Mouse (Mus musculus) heart, adult 2 months (tissue): ENCODE data around the gene Prl3a1. TPM values are rescaled to one million over a fixed set of nuclear protein-coding genes. Genes with fewer than 3 reads are reported as not detected.

Experiments
- DNase-seq, 2 experiments: peaks; one replicate each; pipeline ENCODE4 v3.0.0; 2021
- H3K27ac ChIP-seq: fragments of 200-600 bp; 2 replicates; pipeline ENCODE4 v1.8.1; 2022
- H3K27me3 ChIP-seq: fragments of 200-500 bp; 2 replicates; pipeline ENCODE4 v1.6.1; 2012; ENCODE audit warnings: mild to moderate bottlenecking, low read length, inconsistent platforms, mixed read lengths; ENCODE audit not compliant: control insufficient read depth, insufficient read depth
- H3K36me3 ChIP-seq: fragments of 200-500 bp; 2 replicates; pipeline ENCODE4 v1.6.1; 2012; ENCODE audit warnings: low read length, inconsistent platforms; ENCODE audit not compliant: control insufficient read depth, insufficient read depth
- H3K4me1 ChIP-seq: fragments of 200-500 bp; 2 replicates; pipeline ENCODE4 v1.6.1; 2011; ENCODE audit warnings: low read length; ENCODE audit not compliant: control insufficient read depth, insufficient read depth
- H3K4me3 ChIP-seq: fragments of 200-600 bp; 2 replicates; pipeline ENCODE4 v1.8.1; 2022
- H3K79me2 ChIP-seq: fragments of 200-500 bp; replicated peaks from 2 replicates; pipeline ENCODE4 v1.6.1; 2012; ENCODE audit warnings: mild to moderate bottlenecking, inconsistent platforms, low read length, moderate library complexity, mixed read lengths; ENCODE audit not compliant: control insufficient read depth, insufficient read depth
- H3K9ac ChIP-seq: fragments of 200-500 bp; 2 replicates; pipeline ENCODE4 v1.6.1; 2012; ENCODE audit warnings: low read depth, mild to moderate bottlenecking, control low read depth, inconsistent platforms, low read length, mixed read lengths
- CTCF ChIP-seq: fragments of 200-600 bp; IDR thresholded peaks from 2 replicates; pipeline ENCODE4 v1.8.1; 2022; ENCODE audit warnings: antibody characterized with exemption, mild to moderate bottlenecking, moderate library complexity
- EP300 ChIP-seq: fragments of 200-500 bp; IDR thresholded peaks from 2 replicates; pipeline ENCODE4 v1.6.1; 2011; ENCODE audit warnings: low read depth, low read length, control low read depth; ENCODE audit not compliant: insufficient read depth
- POLR2A ChIP-seq: fragments of 200-500 bp; IDR thresholded peaks from 2 replicates; pipeline ENCODE4 v1.6.1; 2011; ENCODE audit warnings: mild to moderate bottlenecking, low read depth, low read length, control low read depth; ENCODE audit not compliant: insufficient read depth
- WGBS: fragments of 180-500 bp; shearing (Covaris S2); methylation state at CpG from one replicate; pipeline ENCODE4 v1.1.7; 2018; 5-methylcytosine and 5-hydroxymethylcytosine counted together
- intact Hi-C: fragments of 180-260 bp; cut with DNase I; formaldehyde crosslinking; loops from one replicate; pipeline ENCODE4 v1.15.1; 2025
- long read RNA-seq: library from polyadenylated mRNA; stranded (forward); transcript quantifications from one replicate; pipeline ENCODE4 v2.0.0, GENCODE M21; 2021
- polyA plus RNA-seq: library from polyadenylated mRNA; depleted of rRNA; stranded (reverse); fragments of >200 nt; gene quantifications from 2 replicates; pipeline ENCODE4 v1.2.3, GENCODE M21; 2012; rRNA removed
- total RNA-seq, 2 experiments: library from RNA; stranded (reverse); gene quantifications; 2 replicates each; pipeline ENCODE4 v1.2.3; 2021

The Prl3a1 gene
- total RNA-seq (not detected), polyA plus RNA-seq (not detected in 2 replicates)
- long read RNA-seq, result 0 reads

DNA sequence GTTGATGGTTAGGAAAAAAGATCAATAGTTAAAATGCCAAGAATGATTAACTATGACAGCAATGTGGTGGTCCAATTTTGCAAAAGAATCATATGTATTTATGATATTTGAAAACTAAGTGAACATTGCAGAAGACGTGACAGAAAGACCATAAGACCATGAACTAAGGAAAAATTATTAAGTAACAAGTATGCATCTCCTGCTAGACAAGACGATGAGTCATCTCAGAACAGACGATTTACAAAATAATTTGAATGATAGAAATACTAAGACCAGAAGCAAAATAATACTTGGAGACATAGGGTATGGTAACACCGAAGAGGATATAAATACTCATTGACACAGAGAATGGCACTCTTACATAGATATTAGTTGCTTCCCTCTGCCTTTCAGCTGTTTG lies at the start of gene Prl3a1:
Prl3a1 (plus strand) TSS at position 301 of the 400 bp plus-strand sequence.
- intact Hi-C loops, result no loop called here
- no peak within 1 kb of the TSS for H3K9ac ChIP-seq
- no peaks in the 10 kb centered on the region for H3K27me3 ChIP-seq
- H3K36me3 ChIP-seq, result no peaks in the 10 kb centered on the region
- no peak within 1 kb of the TSS for H3K4me3 ChIP-seq
- no peak within 1 kb of the TSS for H3K27ac ChIP-seq
- WGBS, result 78% methylated on average over 4 of the region's 4 CpGs
- H3K79me2 ChIP-seq, result no peaks in the 10 kb centered on the region
- no peak for TF ChIP-seq CTCF
- no peak for TF ChIP-seq POLR2A
- TF ChIP-seq EP300, result no peak
- no peaks in the 10 kb centered on the region for H3K4me1 ChIP-seq
- no peak for DNase-seq

DNA sequence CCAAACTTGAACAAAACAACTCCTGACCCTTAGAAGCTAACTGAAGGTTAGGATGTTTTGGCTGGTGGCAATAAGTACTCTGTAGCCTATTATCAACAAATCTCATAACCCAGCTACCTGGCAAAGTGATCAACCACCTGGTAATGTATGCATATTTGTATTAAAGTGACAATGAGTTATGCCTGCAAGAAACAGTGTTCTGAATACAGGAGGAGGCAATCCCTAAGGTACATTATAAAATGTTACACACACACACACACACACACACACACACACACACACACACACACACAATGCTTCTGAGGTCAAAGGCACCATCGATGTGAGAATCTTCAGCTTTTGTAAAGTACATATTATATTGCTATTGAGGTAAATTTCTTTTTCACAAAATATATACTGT lies 17.7 kb upstream of the Prl3a1 start, which contains the start of gene Prl3b1:
Prl3b1 (plus strand) TSS at position 301 of the 400 bp plus-strand sequence.
- no peaks in the 10 kb centered on the region for H3K36me3 ChIP-seq
- no peak within 1 kb of the TSS for H3K4me3 ChIP-seq
- 100% methylated on average over 1 of the region's 1 CpGs for WGBS
- no peaks in the 10 kb centered on the region for H3K4me1 ChIP-seq
- no peaks in the 10 kb centered on the region for H3K27me3 ChIP-seq
- DNase-seq, result no peak
- H3K27ac ChIP-seq, result no peak within 1 kb of the TSS
- no peaks in the 10 kb centered on the region for H3K79me2 ChIP-seq
- intact Hi-C loops, result no loop called here
- H3K9ac ChIP-seq, result no peak within 1 kb of the TSS
- no peak for TF ChIP-seq POLR2A
- TF ChIP-seq CTCF, result no peak
- no peak for TF ChIP-seq EP300

DNA sequence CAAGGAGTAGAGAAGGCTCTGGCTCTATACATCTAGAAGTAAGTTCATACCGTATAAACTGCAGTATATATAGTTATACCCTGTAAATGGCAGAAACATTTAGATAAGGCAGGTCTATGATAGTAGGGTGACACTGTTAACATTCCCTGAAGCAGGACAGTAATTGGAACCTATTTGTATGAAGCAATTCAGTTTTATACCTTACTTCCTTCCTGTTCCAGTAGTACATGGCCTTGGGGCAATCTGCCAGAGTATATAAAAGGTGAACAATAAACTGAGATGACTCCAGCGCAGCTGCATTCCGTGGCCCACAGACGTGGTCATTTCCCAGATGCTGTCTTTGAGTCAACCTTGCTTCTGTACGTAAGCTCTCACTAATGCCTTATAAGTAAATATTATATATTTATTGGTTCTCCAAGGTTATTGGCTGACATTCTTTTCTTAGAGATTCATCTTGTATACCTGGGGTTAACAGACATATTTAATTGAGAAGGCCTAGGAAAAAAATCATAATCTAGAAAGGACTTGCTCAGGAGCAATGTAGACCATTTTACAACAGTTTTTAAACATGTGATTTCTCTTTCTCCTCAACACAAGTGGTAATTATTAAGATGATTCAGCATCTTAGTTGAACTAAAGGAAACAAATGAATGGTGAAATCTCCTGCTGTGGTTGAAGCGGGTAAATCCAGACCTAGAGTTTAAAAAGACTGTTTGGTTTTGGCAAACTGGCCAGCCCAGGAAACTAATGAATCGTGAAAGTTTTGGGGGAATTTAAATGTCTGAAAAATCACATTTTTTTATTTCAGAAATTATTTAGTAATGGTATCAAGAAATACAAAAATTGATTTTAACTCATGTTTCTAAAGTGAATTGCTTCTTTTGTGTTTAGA lies 53.3 kb downstream of the Prl3a1 start, which contains the start of gene Prl6a1:
Prl6a1 (plus strand) TSS at position 294 of the 892 bp plus-strand sequence.
- 65% methylated on average over 7 of the region's 7 CpGs for WGBS
- intact Hi-C loops, result no loop called here
- no peak within 1 kb of the TSS for H3K4me3 ChIP-seq

More for the DNA sequence above, 53.3 kb downstream of the Prl3a1 start, which contains the start of gene Prl6a1:
- TF ChIP-seq CTCF, result no peak
- no peak for TF ChIP-seq EP300
- no peak for TF ChIP-seq POLR2A
- Histone ChIP-seq H3K27ac (no peak within 1 kb of the TSS), H3K9ac (no peak within 1 kb of the TSS), H3K27me3 (no peaks in the 10 kb centered on the region), H3K36me3 (no peaks in the 10 kb centered on the region), H3K79me2 (no peaks in the 10 kb centered on the region), H3K4me1 (no peaks in the 10 kb centered on the region)
- no peak for DNase-seq

Other genes with a start within 250 kb of the Prl3a1 start
- gene Prl, start 201.9 kb upstream of the Prl3a1 start, total RNA-seq, result not detected
- gene Prl, start 201.9 kb upstream of the Prl3a1 start, polyA plus RNA-seq, result not detected in 2 replicates
- gene Prl3d1, start 165.2 kb upstream of the Prl3a1 start, total RNA-seq, result not detected
- not detected in 2 replicates for gene Prl3d1, start 165.2 kb upstream of the Prl3a1 start, polyA plus RNA-seq
- gene Prl3d2, start 137.7 kb upstream of the Prl3a1 start, total RNA-seq, result not detected
- not detected in 2 replicates for gene Prl3d2, start 137.7 kb upstream of the Prl3a1 start, polyA plus RNA-seq
- gene Prl3d3, start 102.6 kb upstream of the Prl3a1 start, total RNA-seq, result not detected
- not detected in 2 replicates for gene Prl3d3, start 102.6 kb upstream of the Prl3a1 start, polyA plus RNA-seq
- not detected for gene Prl3c1, start 62.8 kb upstream of the Prl3a1 start, total RNA-seq
- gene Prl3c1, start 62.8 kb upstream of the Prl3a1 start, polyA plus RNA-seq, result not detected in 2 replicates
- gene Prl3b1, start 17.6 kb upstream of the Prl3a1 start, total RNA-seq, result not detected
- not detected in 2 replicates for gene Prl3b1, start 17.6 kb upstream of the Prl3a1 start, polyA plus RNA-seq
- gene Prl6a1, start 53.2 kb downstream of the Prl3a1 start, total RNA-seq, result not detected
- gene Prl6a1, start 53.2 kb downstream of the Prl3a1 start, polyA plus RNA-seq, result not detected in 2 replicates
- not detected for gene Prl8a2, start 86.2 kb downstream of the Prl3a1 start, total RNA-seq
- gene Prl8a2, start 86.2 kb downstream of the Prl3a1 start, polyA plus RNA-seq, result not detected in 2 replicates
- gene Prl2b1, start 131.4 kb downstream of the Prl3a1 start, total RNA-seq, result not detected
- gene Prl2b1, start 131.4 kb downstream of the Prl3a1 start, polyA plus RNA-seq, result not detected in 2 replicates
- gene Prl8a6, start 179.3 kb downstream of the Prl3a1 start, total RNA-seq, result not detected
- not detected in 2 replicates for gene Prl8a6, start 179.3 kb downstream of the Prl3a1 start, polyA plus RNA-seq